Mouse (Mus musculus) CH12.LX (cell line): ENCODE data around the gene Disp2. TPM values are rescaled to one million over a fixed set of nuclear protein-coding genes. Genes with fewer than 3 reads are reported as not detected.

Experiments
- DNase-seq: peaks from one replicate; pipeline ENCODE4 v3.0.0-alpha.2; 2013; ENCODE audit errors: extremely low read depth
- H3K27ac ChIP-seq: 2 replicates; pipeline ENCODE4 v1.5.1; 2012; ENCODE audit warnings: low read depth, mild to moderate bottlenecking, control low read depth, moderate library complexity; ENCODE audit not compliant: insufficient read depth
- H3K27me3 ChIP-seq: replicated peaks from 2 replicates; pipeline ENCODE3; 2012; ENCODE audit warnings: inconsistent platforms
- H3K36me3 ChIP-seq, 2 experiments: replicated peaks in 1 of 2; 2 replicates each; pipeline versions ENCODE3 to v1.6.1; 2012; ENCODE audit warnings: inconsistent platforms in 1 of 2, low read length in 1 of 2, mild to moderate bottlenecking in 1 of 2, mixed read lengths in 1 of 2, moderate library complexity in 1 of 2; ENCODE audit not compliant: control insufficient read depth in 1 of 2, insufficient read depth in 1 of 2
- H3K4me1 ChIP-seq, 2 experiments: 2 replicates each; pipeline ENCODE4 v1.6.1; 2012; ENCODE audit warnings: inconsistent platforms in 1 of 2, moderate library complexity in 1 of 2; ENCODE audit not compliant: insufficient read depth in 2 of 2, control insufficient read depth in 1 of 2
- H3K4me2 ChIP-seq: 2 replicates; pipeline ENCODE4 v1.6.1; 2012; ENCODE audit warnings: low read depth, mild to moderate bottlenecking, control low read depth; ENCODE audit not compliant: poor library complexity, insufficient read depth, severe bottlenecking
- H3K4me3 ChIP-seq, 3 experiments: fragments of 150-350 bp in 1 of 3; sonication (generic) in 1 of 3; replicated peaks in 1 of 3; 2 replicates each; pipeline versions ENCODE3 to v1.5.1; 2011 to 2012; ENCODE audit warnings: low read depth in 2 of 3, low read length in 2 of 3, mild to moderate bottlenecking in 2 of 3, moderate library complexity in 2 of 3, control low read depth in 1 of 3, improper control_type of control experiment in 1 of 3, inconsistent platforms in 1 of 3, mixed read lengths in 1 of 3; ENCODE audit not compliant: poor library complexity in 1 of 3
- H3K79me2 ChIP-seq: replicated peaks from 2 replicates; pipeline ENCODE4 v1.6.1; 2012; ENCODE audit warnings: mild to moderate bottlenecking, moderate library complexity; ENCODE audit not compliant: control insufficient read depth, poor library complexity, insufficient read depth, severe bottlenecking; ENCODE audit errors: extremely low read depth
- H3K9ac ChIP-seq: 2 replicates; pipeline ENCODE4 v1.6.1; 2012; ENCODE audit warnings: low read depth, mild to moderate bottlenecking, control low read depth, moderate library complexity; ENCODE audit not compliant: insufficient read depth
- H3K9me3 ChIP-seq: replicated peaks from 2 replicates; pipeline ENCODE3; 2012; ENCODE audit warnings: low read length, inconsistent platforms, mixed read lengths
- CHD2 ChIP-seq: IDR thresholded peaks from 2 replicates; pipeline ENCODE4 v1.6.1; 2011; ENCODE audit warnings: low read length, improper control_type of control experiment
- CTCF ChIP-seq, 2 experiments: IDR thresholded peaks in 1 of 2; conservative IDR thresholded peaks in 1 of 2; 2 replicates each; pipeline ENCODE4 v1.5.1; 2011 to 2012; ENCODE audit warnings: low read depth in 2 of 2, low read length in 2 of 2, improper control_type of control experiment in 1 of 2, inconsistent platforms in 1 of 2, mild to moderate bottlenecking in 1 of 2, moderate library complexity in 1 of 2
- E2F4 ChIP-seq: IDR thresholded peaks from 2 replicates; pipeline ENCODE4 v1.6.1; 2011; ENCODE audit warnings: low read depth, low read length, improper control_type of control experiment; ENCODE audit not compliant: insufficient replicate concordance
- GABPA ChIP-seq: IDR thresholded peaks from 2 replicates; pipeline ENCODE4 v1.6.1; 2012; ENCODE audit warnings: low read depth, low read length, improper control_type of control experiment, inconsistent platforms; ENCODE audit not compliant: insufficient replicate concordance
- JUN ChIP-seq: IDR thresholded peaks from 2 replicates; pipeline ENCODE4 v1.6.1; 2011; ENCODE audit warnings: low read depth, mild to moderate bottlenecking, low read length, improper control_type of control experiment, moderate library complexity; ENCODE audit not compliant: insufficient read depth
- KAT2A ChIP-seq: IDR thresholded peaks from 2 replicates; pipeline ENCODE4 v1.6.1; 2012; ENCODE audit warnings: low read length, improper control_type of control experiment, inconsistent platforms; ENCODE audit not compliant: insufficient replicate concordance
- MAX ChIP-seq: IDR thresholded peaks from 2 replicates; pipeline ENCODE4 v1.6.1; 2011; ENCODE audit warnings: low read length, improper control_type of control experiment
- NRF1 ChIP-seq: IDR thresholded peaks from 2 replicates; pipeline ENCODE4 v1.6.1; 2014; ENCODE audit warnings: low read depth, mild to moderate bottlenecking, inconsistent platforms, low read length, improper control_type of control experiment, moderate library complexity
- POLR2A ChIP-seq: IDR thresholded peaks from 2 replicates; pipeline ENCODE4 v1.6.1; 2011; ENCODE audit warnings: low read depth, mild to moderate bottlenecking, improper control_type of control experiment, low read length
- RCOR1 ChIP-seq: conservative IDR thresholded peaks from 2 replicates; pipeline ENCODE4 v1.6.1; 2012; ENCODE audit warnings: low read depth, mild to moderate bottlenecking, inconsistent platforms, low read length, improper control_type of control experiment
- UBTF ChIP-seq: IDR thresholded peaks from 2 replicates; pipeline ENCODE4 v1.6.1; 2012; ENCODE audit warnings: low read depth, mild to moderate bottlenecking, inconsistent platforms, low read length, improper control_type of control experiment, moderate library complexity
- USF1 ChIP-seq: IDR thresholded peaks from 2 replicates; pipeline ENCODE4 v1.6.1; 2014; ENCODE audit warnings: low read depth, mild to moderate bottlenecking, inconsistent platforms, low read length, improper control_type of control experiment
- USF2 ChIP-seq: conservative IDR thresholded peaks from 2 replicates; pipeline ENCODE4 v1.6.1; 2011; ENCODE audit warnings: low read depth, low read length, improper control_type of control experiment
- ZMIZ1 ChIP-seq: IDR thresholded peaks from 2 replicates; pipeline ENCODE4 v1.6.1; 2012; ENCODE audit warnings: low read depth, mild to moderate bottlenecking, inconsistent platforms, low read length, improper control_type of control experiment
- ZNF384 ChIP-seq: IDR thresholded peaks from 2 replicates; pipeline ENCODE4 v1.6.1; 2012; ENCODE audit warnings: low read depth, low read length, improper control_type of control experiment, inconsistent platforms
- dilution Hi-C: fragments of 300-500 bp; cut with MboI; formaldehyde crosslinking; loops from 2 replicates; pipeline ENCODE4 v1.14.3; 2020; ENCODE audit warnings: low sequenced_read_pairs; ENCODE audit not compliant: extremely low pct_unique_long_range_greater_than_20kb, extremely low pct_ligation_motif_present
- in situ Hi-C: fragments of 300-500 bp; cut with MboI; formaldehyde crosslinking; loops from 3 replicates; pipeline ENCODE4 v1.14.3; 2019; ENCODE audit warnings: low sequenced_read_pairs, low pct_ligation_motif_present, low pct_unique_long_range_greater_than_20kb, mixed read lengths
- polyA plus RNA-seq: library from polyadenylated mRNA; unstranded; fragments of >175 nt; gene quantifications from 2 replicates; pipeline ENCODE4 v1.2.1, GENCODE M21; 2012; ENCODE audit warnings: low read depth; ENCODE audit not compliant: insufficient read length
- total RNA-seq, 2 experiments: library from RNA; depleted of rRNA; stranded (reverse); fragments of 300-350 nt in 1 of 2; fragments of >200 nt in 1 of 2; gene quantifications; 2 replicates each; pipeline ENCODE4 v1.2.3; 2012 to 2014

Gene Disp2
- total and polyA plus RNA-seq, 3 experiments: not detected

DNA sequence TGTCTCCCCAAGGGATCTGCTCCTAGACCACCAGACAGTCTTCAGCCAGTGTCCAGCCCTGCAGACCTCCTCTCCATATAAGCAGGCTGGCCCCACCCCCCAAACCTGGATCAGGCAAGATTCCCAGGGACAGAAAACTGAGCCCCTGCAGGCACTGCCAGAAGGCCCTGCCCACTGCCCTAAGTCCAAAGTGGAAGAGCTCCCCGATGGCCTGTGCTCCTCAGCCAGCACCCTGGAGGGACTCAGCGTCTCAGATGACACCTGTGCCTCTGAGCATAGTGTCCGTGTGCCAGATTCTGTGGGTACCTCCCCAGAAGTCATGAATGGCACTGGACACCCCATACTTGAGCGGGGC is 12.7 kb downstream of the Disp2 start:
- in situ Hi-C loops: no loop called here
- peaks cover 3 to 13% of the 10 kb centered on the region in 2 experiments; a peak in 3 of 4 replicates for H3K4me1 ChIP-seq
- no peak overlapping the region for H3K9ac ChIP-seq
- no peaks in the 10 kb centered on the region for H3K79me2 ChIP-seq
- no peak overlapping the region for H3K4me2 ChIP-seq
- H3K36me3 ChIP-seq: no peaks in the 10 kb centered on the region
- H3K4me3 ChIP-seq: no peak overlapping the region
- no peak overlapping the region for H3K27ac ChIP-seq
- peaks cover 60% of the 10 kb centered on the region for H3K27me3 ChIP-seq
- H3K9me3 ChIP-seq: no peaks in the 10 kb centered on the region
- DNase-seq: no peak
- dilution Hi-C loops: no loop called here
- TF ChIP-seq USF2 (no peak), RCOR1 (no peak), GABPA (no peak)

DNA sequence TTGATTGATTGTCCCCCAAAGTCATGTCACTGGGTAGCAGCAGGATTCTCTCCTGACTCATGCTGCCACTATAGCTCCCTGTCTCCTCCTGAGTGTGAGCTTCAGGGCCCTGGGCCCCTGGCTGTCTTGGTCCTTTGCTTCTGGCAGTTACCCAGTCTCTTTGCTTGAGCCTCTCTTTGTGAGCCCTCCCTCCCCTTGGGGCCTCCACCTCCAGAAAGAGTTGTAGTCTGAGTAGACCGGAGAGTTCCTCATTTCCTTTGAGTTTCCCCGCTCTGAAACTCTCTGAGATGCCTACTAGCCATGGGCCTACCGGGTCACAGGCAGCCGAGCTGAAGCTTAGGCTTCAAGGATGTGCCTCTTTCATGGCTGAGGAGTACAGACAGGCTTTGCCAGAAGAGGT is 14.1 kb downstream of the Disp2 start:
- Histone ChIP-seq H3K27ac (no peak overlapping the region), H3K36me3 (no peaks in the 10 kb centered on the region), H3K79me2 (no peaks in the 10 kb centered on the region), H3K9me3 (peaks cover 7% of the 10 kb centered on the region), H3K4me3 (no peak overlapping the region), H3K9ac (no peak overlapping the region), H3K27me3 (peaks cover 52% of the 10 kb centered on the region), H3K4me2 (no peak overlapping the region), H3K4me1 (peaks cover 3 to 13% of the 10 kb centered on the region in 2 experiments; a peak in 3 of 4 replicates)
- DNase-seq: peak; percentile 25
- in situ Hi-C loops (no loop called here), dilution Hi-C loops (no loop called here)
- no peak for TF ChIP-seq KAT2A
- TF ChIP-seq E2F4: no peak
- no peak for TF ChIP-seq GABPA
- TF ChIP-seq ZMIZ1: no peak
- TF ChIP-seq MAX: no peak
- TF ChIP-seq NRF1: no peak
- no peak for TF ChIP-seq USF1
- TF ChIP-seq CTCF (conservative IDR thresholded peaks at IDR 0.05 in 1 of 2, IDR thresholded peaks at IDR 0.05 in 1 of 2; ENCODE audit: low read depth in 2 of 2, low read length in 2 of 2): no peak
- no peak for TF ChIP-seq ZNF384
- no peak for TF ChIP-seq UBTF
- TF ChIP-seq CHD2: no peak
- no peak for TF ChIP-seq JUN
- no peak for TF ChIP-seq POLR2A
- no peak for TF ChIP-seq USF2
